Mouse (Mus musculus) left cerebral cortex, adult 6 months (tissue): ENCODE results near the gene Syngr2. TPM values are rescaled to one million over a fixed set of nuclear protein-coding genes. Genes with fewer than 3 reads are reported as not detected.

Experiments used
- long read RNA-seq, 2 experiments: library from polyadenylated mRNA; unstranded; transcript quantifications; one replicate each; pipeline ENCODE4 v2.0.0; 2019 to 2020
- polyA plus RNA-seq: library from polyadenylated mRNA; unstranded; fragments of <200 nt; fragmentation: Nextera tagmentation; gene quantifications from 2 replicates; pipeline ENCODE4 v1.2.3, GENCODE M21; 2021

Gene Syngr2
- polyA plus RNA-seq: 9.9 and 10.6 TPM in 2 replicates
- long read RNA-seq, experiment 1, transcript Syngr2-201 (4 exons, 1,520 nt): major isoform, 12 of 12 reads
- long read RNA-seq, experiment 1, partial matches to known transcripts: 0 of 12 reads
- long read RNA-seq, experiment 1, other reads (novel, unspliced or antisense): 0 of 12 reads
- long read RNA-seq, experiment 2, transcript Syngr2-201 (4 exons, 1,520 nt): major isoform, 12 of 17 reads
- long read RNA-seq, experiment 2, partial matches to known transcripts: 3 of 17 reads
- long read RNA-seq, experiment 2, other reads (novel, unspliced or antisense): 1 of 17 reads

DNA sequence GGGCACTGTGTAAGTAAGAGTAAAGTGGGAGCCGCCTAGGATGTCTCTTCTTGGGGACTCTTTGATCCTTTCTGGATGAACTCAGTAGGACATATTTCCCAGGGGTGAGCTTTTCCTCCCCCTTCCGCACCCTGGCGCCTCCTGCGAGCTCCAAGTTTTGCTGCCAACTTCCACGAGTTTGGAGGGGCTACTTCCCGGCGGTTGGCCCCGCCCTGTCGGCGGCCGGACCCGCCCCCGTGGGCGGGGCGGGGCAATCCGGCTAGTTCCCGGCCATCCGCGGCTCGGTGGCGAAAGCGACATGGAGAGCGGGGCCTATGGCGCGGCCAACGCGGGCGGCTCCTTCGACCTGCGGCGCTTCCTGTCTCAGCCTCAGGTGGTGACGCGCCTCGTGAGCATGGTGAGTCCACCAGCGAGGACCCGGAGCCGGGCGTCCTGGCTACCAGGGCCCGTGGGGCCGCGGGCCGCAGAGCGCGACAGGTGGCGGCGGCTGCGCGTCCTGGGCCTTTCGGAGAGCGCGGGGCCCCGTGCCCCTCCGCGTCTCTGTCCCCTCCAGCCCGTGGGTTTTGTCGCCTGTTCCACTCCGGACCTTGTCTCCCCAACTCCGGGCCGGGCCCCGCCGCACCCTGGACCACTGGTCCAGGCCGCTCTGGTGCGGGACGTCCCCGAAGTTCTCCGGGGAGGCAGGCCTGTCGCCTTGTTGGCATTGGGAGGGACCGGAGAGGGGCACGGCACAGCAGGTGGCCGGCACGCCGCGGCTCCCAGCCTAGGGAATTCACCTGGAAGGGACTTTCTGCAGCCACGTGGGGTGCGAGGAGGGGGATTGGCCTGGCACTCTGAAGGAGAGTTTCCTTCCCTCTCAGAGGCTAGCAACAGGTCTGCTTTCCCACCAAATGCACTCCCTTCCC, at the start of gene Syngr2, which contains the start of gene Gm20708:
Gene Syngr2, plus strand, starts transcription at position 262 of the 905 bp plus-strand sequence.
Gene Gm20708, plus strand, starts transcription at position 262 of the 905 bp plus-strand sequence.

DNA sequence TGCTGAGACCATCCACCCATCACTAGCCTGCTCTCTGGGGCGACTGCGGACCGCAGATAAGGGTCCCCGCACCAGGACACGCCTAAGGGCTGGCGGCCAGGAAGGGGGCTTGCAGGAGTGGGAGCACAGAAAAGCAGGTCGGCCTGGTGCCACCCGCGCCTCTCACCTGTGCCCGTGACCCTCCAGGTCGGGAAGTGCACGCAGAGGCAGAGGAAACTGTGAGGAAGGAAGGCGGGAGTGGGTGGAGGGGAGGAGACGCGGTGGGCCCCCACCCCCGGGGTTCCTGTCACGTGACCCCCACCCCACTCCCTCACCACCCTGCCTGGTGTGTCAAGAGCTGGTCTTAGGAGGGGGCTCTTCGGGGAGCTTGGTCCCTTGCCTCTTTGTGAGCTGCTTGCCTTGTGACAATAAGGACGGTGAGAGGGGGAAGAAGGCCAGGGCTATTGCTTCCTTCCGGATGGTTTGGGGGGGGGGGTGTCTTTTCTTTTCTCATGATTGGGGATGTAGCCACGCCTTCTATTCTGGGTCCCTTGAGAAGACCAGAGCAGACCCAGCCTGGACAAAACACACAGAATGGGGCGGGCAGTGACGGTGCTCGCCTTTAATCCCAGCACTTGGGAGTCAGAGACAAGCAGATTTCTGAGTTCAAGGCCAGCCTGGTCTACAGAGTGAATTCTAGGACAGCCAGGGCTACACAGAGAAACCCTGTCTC, 27.3 kb upstream of the Syngr2 start, which contains the start of the genes Tmc8 and Tmc6:
Gene Tmc8, plus strand, starts transcription at position 84 of the 712 bp plus-strand sequence.
Gene Tmc6, minus strand, starts transcription at position 206 of the 712 bp plus-strand sequence.

DNA sequence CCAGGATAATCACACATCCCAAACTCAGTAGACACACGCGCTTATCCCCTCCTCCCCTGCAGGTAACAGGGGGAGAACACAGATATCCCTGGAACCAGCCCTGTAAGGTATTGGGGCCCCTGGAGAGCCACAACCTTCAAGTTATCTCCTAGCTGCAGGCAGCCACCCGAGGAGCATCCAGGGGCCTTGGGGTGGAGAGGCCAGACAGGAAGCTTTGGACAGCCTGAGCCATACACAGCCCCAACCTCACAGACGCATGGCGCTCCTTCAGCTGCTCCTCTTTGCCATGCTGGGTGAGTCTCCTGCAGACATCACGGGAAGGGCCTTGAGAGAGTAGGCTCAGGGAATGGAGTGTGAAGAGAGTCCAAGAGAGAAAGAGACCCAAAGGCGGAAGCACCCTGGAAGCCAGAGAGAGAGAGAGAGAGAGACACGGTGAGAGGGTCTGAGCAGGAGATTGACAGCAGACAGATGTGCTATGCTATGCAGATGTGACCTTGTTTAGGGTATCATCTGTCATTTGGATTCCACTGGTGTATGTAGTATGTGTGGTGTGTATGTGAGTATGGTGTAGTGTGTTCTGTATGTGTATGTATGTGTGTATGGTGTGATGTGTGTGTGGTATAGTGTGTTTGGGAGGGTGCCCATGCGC, 11.8 kb upstream of the Syngr2 start, which contains the start of gene 6030468B19Rik:
Gene 6030468B19Rik, plus strand, starts transcription at position 150 of the 649 bp plus-strand sequence.

DNA sequence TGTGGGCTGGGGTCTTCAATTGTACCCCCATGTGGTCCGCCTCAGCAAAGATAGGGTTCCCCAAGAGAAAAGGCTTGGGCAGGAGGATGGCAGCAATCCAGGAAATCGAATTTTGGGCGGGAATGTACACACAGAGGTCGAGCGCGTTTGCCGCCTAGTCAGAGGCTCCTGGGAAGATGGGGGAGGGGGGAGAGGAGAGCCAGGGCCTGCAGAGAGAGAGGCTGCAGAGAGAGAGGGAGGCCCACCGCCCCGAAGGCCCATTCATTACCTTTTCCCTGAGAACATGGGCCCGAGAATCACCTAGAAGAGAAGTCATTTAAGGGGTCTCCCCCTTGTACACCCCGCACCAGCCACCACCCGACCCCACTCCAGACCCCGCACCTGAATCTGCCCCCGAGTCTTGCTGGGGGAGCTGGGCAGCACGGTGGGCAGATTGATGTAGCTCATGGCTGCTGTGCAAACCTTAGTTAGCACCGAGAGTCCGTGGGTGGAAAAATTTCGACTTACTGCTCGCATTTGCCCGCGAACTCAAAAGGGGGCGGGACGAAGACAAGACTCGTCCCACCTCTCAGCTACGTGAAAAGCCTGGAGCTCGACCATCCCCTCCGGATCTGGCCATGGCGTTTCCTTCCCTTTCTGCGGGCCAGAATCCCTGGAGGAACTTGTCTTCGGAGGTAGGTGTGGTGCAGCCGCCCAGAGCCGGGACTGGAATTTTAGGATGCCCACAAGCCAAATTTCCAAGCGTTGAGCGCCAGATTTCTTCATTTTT, 16.0 kb downstream of the Syngr2 start, which contains the start of the genes Afmid and Tk1:
Gene Afmid, plus strand, starts transcription at position 592 of the 769 bp plus-strand sequence.
Gene Tk1, minus strand, starts transcription at position 760 of the 769 bp plus-strand sequence.

DNA sequence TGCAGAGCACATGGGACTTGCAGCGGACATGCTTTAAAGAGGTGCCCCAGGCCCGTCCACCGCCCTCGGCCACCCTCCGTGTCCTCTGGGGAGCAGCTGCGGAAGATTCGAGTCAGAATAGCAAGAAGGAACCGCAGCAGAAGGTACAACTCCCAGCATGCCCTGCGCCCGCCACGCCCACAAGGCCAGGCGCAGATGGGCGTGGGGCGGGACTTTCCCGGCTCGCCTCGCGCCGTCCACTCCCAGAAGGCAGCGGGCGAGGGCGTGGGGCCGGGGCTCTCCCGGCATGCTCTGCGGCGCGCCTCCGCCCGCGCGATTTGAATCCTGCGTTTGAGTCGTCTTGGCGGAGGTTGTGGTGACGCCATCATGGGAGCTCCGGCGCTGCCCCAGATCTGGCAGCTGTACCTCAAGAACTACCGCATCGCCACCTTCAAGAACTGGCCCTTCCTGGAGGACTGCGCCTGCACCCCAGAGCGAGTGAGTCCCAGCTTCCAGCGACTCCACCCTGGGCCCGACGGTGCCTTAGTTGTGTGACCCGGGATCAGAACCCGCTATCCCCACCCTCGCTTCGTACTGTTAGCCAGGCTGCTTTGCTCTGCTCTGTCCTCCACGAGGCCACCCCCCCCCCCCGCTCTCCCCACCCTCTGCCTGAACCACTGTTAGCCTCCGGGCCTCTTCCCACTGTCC, 39.7 kb downstream of the Syngr2 start, which contains the start of gene Birc5:
Gene Birc5, plus strand, starts transcription at position 267 of the 687 bp plus-strand sequence.

DNA sequence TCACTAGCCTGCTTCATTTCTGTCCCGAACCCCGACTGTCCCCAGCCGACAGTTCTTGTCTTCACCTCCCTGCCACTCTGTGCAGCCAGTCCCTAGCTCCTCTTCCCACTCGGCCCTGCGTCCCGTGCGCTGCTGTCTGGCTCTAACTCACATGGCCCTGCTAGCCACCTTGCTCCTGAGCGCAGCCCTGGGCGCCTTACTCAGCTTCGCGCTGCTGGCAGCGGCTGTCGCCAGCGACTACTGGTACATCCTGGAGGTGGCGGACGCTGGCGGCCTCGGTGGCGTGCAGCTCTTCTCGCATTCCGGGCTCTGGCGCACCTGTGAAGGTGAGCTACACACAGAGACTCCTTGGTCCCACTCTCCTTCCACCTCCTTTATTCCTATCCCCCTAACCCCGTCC, 51.1 kb downstream of the Syngr2 start, which contains the start of gene Tmem235:
Gene Tmem235, plus strand, starts transcription at position 152 of the 400 bp plus-strand sequence.

Other genes starting within 250 kb of the Syngr2 start
- 4.5 and 4.9 TPM in 2 replicates for gene Tnrc6c, start 155.4 kb upstream of the Syngr2 start, polyA plus RNA-seq
- 0.16 and 0.33 TPM in 2 replicates for gene Tmc8, start 27.6 kb upstream of the Syngr2 start, polyA plus RNA-seq
- 4.6 and 4.8 TPM in 2 replicates for gene Tmc6, start 27.5 kb upstream of the Syngr2 start, polyA plus RNA-seq
- not detected in 2 replicates for gene 6030468B19Rik, start 12.0 kb upstream of the Syngr2 start, polyA plus RNA-seq
- 0.35 and 0.55 TPM in 2 replicates for gene Gm20708, start within 50 bp of the Syngr2 start, polyA plus RNA-seq
- 2.7 and 3.8 TPM in 2 replicates for gene Afmid, start 16.3 kb downstream of the Syngr2 start, polyA plus RNA-seq
- gene Tk1, start 16.4 kb downstream of the Syngr2 start, polyA plus RNA-seq: 0.93 TPM in 2 replicates
- gene Birc5, start 39.6 kb downstream of the Syngr2 start, polyA plus RNA-seq: 1.7 and 2.4 TPM in 2 replicates
- gene Tmem235, start 51.1 kb downstream of the Syngr2 start, polyA plus RNA-seq: not detected in 2 replicates
- 3.1 and 3.4 TPM in 2 replicates for gene Tha1, start 63.8 kb downstream of the Syngr2 start, polyA plus RNA-seq
- gene Socs3, start 160.4 kb downstream of the Syngr2 start, polyA plus RNA-seq: 1.8 and 2.6 TPM in 2 replicates
- 85.0 and 90.8 TPM in 2 replicates for gene Pgs1, start 176.6 kb downstream of the Syngr2 start, polyA plus RNA-seq